Mouse (Mus musculus): ENCODE data around the gene Gm5141.
"Not testable (repeated sequence)": the region's sequence is repeated elsewhere in the genome, so short reads cannot be mapped to it uniquely, and the experiment has no call there.

Gene Gm5141

DNA sequence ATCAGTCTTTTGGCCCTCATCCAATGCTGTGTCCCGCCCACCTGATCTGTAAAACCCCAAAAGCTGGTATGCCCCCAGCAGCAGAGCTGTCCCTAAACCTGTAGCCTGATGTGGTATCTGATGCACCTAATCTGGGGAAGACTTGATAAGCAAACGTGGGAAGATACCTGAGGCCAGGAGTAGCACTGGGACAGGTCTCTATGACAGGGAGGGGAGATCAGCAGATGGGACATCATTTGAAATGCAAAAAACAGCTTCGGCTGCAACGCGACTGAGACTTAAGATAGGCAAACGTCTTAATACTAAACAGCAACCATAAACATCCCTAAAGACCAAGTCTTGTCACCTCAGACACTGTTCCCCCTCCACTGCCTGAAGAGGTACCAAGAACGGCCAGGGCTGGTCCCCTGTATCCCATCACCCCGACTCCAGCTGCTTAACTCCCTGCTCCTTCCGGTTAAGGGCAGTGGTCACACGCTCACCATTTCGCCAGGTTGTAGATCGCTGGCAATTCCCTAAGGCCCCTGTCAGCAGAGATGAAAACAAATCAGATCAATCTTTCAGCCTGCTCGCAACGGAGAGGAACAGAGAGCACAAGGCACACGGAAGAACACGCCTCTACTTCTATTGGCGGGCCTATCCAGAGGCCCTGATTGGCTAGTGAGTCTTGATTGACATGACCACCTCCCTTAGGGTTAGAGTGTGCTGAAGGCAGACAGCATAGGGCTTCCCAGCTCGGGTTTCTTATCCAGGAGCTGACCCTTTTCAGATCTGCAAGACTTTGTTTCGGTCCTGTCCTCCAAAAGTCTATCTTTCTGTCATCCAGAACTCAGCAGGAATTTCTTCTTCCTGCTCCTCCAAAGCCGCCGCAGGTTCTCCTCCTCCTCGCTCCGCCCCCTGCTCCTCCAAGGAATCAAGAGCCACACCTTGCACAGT, at the start of gene Gm5141:
Gene Gm5141, minus strand, starts transcription at position 610 of the 936 bp plus-strand sequence.
- peak; percentile 40 for DNase-seq

DNA sequence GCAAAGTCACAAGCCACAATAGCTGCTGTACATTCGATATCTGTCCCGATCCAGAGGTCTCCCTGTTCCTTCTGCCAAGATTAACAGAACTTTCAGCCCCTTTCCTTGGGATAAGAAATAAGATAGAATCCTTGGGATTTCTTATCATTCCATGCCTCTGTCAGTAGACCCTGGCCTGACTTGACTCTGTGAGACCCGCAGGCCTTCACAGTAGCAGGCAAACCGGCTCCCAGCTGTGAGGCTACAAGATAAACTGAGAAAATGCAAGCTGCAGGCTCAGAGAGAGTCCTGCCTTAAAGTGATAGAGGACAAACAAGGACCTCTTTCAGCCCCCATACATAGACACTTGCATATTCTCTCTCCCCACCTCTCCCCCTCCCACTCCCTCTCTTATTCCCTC, 47.7 kb upstream of the Gm5141 start:
- DNase-seq, result no peak

DNA sequence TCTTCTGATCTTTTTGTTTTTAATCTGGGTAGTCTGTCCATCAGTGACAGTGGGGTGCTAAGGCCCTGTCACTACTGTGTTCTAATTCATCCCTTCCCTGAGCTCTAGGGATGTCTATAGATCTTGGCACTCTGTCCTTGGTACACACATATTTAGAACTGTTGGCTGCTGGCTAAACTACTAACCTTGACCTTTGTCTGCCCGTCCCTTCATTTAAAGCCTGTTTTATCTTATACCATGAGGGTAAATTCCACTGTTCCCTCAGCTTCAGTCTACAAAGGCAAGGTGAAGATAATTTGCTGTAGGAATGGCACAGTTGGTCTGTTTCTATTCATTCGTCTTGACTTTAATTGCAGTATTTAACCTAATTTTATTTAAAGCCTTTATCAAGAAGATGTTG, 46.6 kb upstream of the Gm5141 start:
- no peak for DNase-seq

DNA sequence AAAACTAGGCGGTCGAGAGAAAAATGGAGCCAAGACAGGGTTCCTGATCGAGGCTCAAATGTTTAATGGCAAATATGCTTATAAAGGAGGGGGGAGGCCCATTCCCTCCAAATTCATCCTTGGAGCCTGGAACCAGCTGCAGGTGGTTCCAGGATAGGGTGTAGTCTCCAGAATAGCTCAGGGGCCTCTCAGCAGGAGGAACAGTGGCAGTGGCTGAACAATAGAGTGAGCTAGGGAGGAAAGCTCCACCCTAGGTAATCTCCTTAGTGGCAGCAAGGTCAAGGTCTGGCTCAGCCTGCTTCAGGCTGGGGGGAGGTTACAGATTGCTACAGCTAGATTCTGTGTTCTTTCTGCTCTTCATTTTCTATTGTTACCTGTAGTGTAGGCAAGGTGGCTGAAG, 30.1 kb upstream of the Gm5141 start:
- not testable (repeated sequence) for DNase-seq

DNA sequence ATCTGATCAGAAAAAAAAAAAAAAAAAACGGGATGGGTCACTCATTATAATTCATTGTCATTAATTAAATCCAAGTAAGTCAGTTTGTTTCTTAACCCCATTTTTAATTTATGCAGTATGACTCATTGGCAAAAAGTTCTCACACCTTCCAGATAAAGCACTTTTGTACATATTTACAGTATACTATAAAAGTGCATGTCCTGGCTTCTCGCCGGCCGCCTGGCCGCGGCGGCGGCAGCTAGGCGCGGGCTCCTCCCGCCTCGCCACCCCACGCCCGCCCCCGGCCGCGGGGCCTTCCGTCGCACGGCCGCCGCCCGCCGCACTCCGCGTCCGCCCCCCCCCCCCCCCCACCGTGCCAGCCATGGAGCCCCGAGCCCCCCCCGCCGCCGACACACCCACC, 27.1 kb upstream of the Gm5141 start:
- no peak for DNase-seq

DNA sequence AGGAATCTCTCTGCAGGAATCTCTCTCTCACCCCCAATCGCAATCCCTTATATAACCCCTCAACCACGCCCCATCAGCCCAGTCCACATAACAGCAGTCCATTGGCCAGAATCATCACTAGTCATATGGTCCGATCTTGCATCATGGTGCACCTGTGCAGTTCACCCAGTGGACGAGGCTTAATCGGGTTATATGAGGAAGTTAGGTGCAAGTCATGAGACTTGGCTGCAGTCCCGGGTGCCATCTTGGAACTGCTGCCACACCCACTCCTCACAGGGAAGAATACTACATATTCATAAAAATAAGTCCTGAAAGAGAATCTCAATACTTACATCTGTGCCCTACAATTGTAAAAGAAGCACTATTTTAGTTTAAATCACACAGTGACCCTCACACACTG, 22.4 kb upstream of the Gm5141 start:
- not testable (repeated sequence) for DNase-seq

DNA sequence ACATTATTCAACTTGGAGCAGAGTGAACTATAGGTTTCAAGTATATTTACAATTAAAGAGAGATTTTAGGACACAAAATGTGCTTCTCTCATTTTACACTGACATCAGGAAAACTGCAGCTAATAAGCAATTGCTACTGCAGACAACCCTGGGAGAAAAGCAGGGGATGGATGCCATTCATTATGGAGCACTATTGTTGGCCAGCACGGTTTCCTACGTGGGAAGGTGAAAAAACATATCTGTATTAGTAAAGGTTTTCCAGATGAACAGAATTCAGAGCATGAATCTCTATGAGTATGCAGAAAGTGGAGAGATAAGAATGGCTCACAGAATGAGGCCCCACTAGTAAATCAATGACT, 506 bp upstream of the Gm5141 start:
- DNase-seq, result not testable (repeated sequence)

DNA sequence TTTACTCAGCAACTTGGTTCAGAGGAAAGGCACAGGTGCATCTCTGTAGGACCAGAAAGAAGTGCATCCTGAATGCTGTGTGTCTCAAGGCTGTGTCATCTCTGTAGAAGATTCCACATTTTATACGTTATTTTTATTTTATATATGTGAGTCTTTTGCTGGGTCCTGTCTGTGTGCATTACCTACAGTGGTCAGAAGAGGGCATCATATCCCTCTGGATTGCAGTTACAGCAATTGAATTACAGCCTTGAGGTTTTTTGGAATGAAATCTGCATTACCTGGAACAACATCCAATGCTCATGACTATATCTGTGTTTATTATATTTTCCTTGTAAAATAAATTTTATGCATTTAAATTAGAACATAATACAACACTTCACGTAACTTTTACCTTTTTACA, 21.8 kb downstream of the Gm5141 start:
- peak; percentile 41 for DNase-seq

DNA sequence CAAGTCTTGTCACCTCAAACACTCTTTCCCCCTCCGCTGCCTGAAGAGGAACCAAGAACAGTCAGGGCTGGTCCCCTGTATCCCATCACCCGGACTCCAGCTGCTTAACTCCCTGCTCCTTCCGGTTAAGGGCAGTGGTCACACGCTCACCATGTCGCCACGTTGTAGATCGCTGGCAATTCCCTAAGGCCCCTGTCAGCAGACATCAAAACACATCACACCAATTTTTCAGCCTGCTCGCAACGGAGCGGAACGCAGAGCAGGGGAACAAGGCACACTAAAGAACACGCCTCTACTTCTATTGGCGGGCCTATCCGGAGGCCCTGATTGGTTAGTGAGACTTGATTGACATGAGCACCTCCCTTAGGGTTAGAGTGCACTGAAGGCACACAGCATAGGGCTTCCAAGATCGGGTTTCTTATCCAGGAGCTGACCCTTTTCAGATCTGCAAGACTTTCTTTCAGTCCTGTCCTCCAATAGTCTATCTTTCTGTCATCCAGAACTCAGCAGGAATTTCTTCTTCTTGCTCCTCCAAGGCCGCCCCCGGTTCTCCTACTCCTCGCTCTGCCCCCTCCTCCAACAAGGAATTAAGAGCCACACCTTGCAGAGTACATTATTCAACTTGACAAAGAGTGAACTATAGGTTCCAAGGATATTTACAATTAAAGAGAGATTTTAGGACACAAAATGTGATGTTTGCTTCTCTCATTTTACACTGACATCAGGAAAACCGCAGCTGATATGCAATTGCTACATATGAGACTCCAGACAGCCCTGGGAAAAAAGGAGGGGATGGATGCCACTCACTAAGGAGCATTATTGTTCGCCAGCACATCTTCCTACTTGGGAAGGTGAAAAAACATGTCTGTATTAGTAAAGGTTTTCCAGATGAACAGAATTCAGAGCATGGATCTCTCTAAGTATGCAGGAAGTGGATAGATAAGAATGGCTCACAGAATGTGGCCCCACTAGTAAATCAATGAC, 24.9 kb downstream of the Gm5141 start, which contains the start of gene Platr25:
Gene Platr25, minus strand, starts transcription at position 278 of the 984 bp plus-strand sequence.
- peak; percentile 70 for DNase-seq

DNA sequence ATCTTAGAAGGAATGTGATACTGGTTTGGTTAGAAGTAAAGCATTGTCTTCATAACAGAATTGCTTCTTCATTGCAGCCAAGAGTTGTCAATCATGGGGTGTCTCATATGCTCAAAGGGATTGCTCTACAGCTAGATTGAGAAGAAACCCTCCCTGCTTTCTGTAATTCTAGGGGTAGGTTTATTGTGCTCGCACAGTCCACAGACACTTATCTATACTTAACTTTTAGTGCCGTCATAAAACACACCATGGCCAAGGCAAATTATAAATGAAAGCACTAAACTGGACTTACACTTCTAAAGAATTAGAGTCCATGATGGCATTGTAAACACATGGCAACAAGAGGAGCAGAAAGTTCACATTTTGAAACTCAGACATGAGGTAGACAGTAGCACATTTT, 52.3 kb downstream of the Gm5141 start:
- no peak for DNase-seq
